Mouse (Mus musculus): ENCODE data around the gene Gls.

The Gls gene

GRCm38 (mm10) chr1:52124818-52125217 lies 108.2 kb downstream of the Gls start:
- no peak for DNase-seq (ENCODE audit: low read depth)

- no peak for DNase-seq (ENCODE audit: low read depth)
Observed at GRCm38 (mm10) chr1:52121052-52121451, 112.0 kb downstream of the Gls start.

GRCm38 (mm10) chr1:52120191-52120590 lies 112.8 kb downstream of the Gls start:
- no peak for DNase-seq (ENCODE audit: low read depth)

GRCm38 (mm10) chr1:52119691-52120090 lies 113.3 kb downstream of the Gls start:
- DNase-seq (ENCODE audit: low read depth): peak; percentile 13

- DNase-seq (ENCODE audit: low read depth): peak; percentile 86
Observed at GRCm38 (mm10) chr1:52118860-52119591, 114.0 kb downstream of the Gls start, which contains the start of gene Stat1. Gene Stat1 (plus strand): TSS chr1:52119440.

- no peak for DNase-seq (ENCODE audit: low read depth)
Observed at GRCm38 (mm10) chr1:52117777-52118176, 115.3 kb downstream of the Gls start.

- DNase-seq (ENCODE audit: low read depth): no peak
Observed at GRCm38 (mm10) chr1:52116441-52116840, 116.6 kb downstream of the Gls start.

- peak; percentile 92 for DNase-seq (ENCODE audit: low read depth)
Observed at GRCm38 (mm10) chr1:52113666-52114069, 119.4 kb downstream of the Gls start.
